In the genomic region with DNA sequence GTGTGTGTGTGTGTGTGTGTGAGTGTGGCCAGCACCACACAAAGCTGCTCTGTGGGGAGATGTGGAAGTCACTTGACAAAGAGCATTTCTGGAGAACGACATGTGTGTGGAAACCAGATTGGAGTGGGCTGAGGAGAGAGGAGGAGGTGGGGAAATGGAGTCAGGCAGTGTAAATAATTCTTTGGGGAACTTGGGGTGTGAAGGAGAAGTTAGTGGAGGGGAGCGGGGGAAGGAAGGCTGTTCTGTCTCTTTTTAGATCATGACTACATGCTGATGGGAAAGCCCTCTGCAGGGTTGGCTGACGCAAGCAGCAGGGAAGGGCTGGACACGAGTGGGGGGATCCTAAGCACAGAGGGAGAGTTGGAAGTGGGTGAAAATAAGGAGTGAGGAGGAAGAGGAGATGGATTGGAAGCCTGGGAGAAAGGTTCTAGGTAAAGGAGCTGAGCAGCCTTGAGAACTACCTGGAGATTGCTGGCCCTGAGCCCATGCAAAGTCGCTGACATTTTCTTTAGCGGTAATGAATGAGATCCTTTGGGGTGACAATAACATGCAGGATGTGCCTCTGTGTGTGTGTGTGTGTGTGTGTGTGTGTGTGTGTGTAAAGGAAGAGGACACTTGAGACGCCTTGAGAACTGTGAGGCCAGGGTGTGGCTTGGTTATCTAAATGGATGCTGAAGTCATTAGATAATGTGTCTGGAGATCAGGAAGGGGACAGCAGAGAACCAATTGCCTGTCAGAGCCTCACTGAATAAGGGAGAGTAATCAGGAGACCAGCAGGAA, we compare ENCODE assay signal across 8 mouse cellular contexts. TPM values are rescaled to one million over a fixed set of nuclear protein-coding genes. Genes with fewer than 3 reads are reported as not detected.
A peak's percentile ranks its signal among the peaks of the same experiment; 100 is the strongest.
DNase-seq lines count a peak whose midpoint lies in the region; ATAC-seq and TF ChIP-seq lines count a peak whose summit lies in the region.
"Had no signal": no experiment of that assay in that cellular context is flagged by ENCODE, and none has a peak within 500 bp of the region (broad histone marks: within the 10 kb centered on the region; RNA-seq: fewer than 3 reads in every experiment).

No protein-coding gene starts in this region.

- 34% methylated on average over 7 of the region's 7 CpGs for WGBS in lung, postnatal 0 days

- peak overlapping the region; percentile 48 for H3K27ac ChIP-seq in brown adipose tissue, adult 24 weeks (replicated peaks; ENCODE audit: low read depth, low read length)
- no peak overlapping the region for H3K27ac ChIP-seq in lung, postnatal 0 days (ENCODE audit: low read length)
- H3K27ac ChIP-seq: midbrain, embryonic 13.5 days had no signal

- H3K27me3 ChIP-seq in lung, postnatal 0 days (replicated peaks; ENCODE audit: insufficient read depth, low read length): no peaks in the 10 kb centered on the region
- H3K27me3 ChIP-seq: midbrain, embryonic 13.5 days had no signal

- no peak overlapping the region for H3K4me3 ChIP-seq in brown adipose tissue, adult 24 weeks (ENCODE audit: insufficient read depth, low read depth, low read length)
- no peak overlapping the region for H3K4me3 ChIP-seq in lung, postnatal 0 days (ENCODE audit: low read depth, low read length)
- H3K4me3 ChIP-seq: midbrain, embryonic 13.5 days had no signal

- no peak for TF ChIP-seq CTCF in lung, postnatal 0 days (IDR thresholded peaks at IDR 0.05)

- no peak for TF ChIP-seq EP300 in lung, postnatal 0 days (IDR thresholded peaks at IDR 0.05)

- H3K36me3 ChIP-seq in lung, postnatal 0 days (ENCODE audit: insufficient read depth, low read length): no peaks in the 10 kb centered on the region
- H3K36me3 ChIP-seq: midbrain, embryonic 13.5 days had no signal

- ATAC-seq in lung, postnatal 0 days: peak; percentile 44
- ATAC-seq in cerebellum, adult (ENCODE audit: insufficient number of reproducible peaks, low FRiP score, low TSS enrichment): no peak
- ATAC-seq: midbrain, embryonic 13.5 days had no signal

- peak; percentile 52 to 81 for DNase-seq in frontal cortex, postnatal 10 days (ENCODE audit: low spot score in 2 of 2)
- DNase-seq in kidney, postnatal 10 days: peak; percentile 63
- DNase-seq in lung, postnatal 0 days (ENCODE audit: low spot score): peak; percentile 35
- DNase-seq in cerebellum, adult 8-10 months: no peak
- no peak for DNase-seq in cerebellum, postnatal 14 days

- H3K9ac ChIP-seq in lung, postnatal 0 days (replicated peaks; ENCODE audit: low read depth): no peak overlapping the region
- H3K9ac ChIP-seq: midbrain, embryonic 13.5 days had no signal

- no peaks in the 10 kb centered on the region for H3K9me3 ChIP-seq in lung, postnatal 0 days (ENCODE audit: low read length)
- H3K9me3 ChIP-seq: midbrain, embryonic 13.5 days had no signal

- H3K4me1 ChIP-seq in brown adipose tissue, adult 24 weeks (ENCODE audit: control insufficient read depth, insufficient read depth, insufficient read length, low read length): peaks cover 2% of the 10 kb centered on the region; the same call in 1 of the 2 replicates
- no peaks in the 10 kb centered on the region for H3K4me1 ChIP-seq in lung, postnatal 0 days (ENCODE audit: insufficient read depth, low read depth, low read length)
- H3K4me1 ChIP-seq: midbrain, embryonic 13.5 days had no signal

- no peak overlapping the region for H3K4me2 ChIP-seq in lung, postnatal 0 days (replicated peaks; ENCODE audit: low read depth, low read length)
- H3K4me2 ChIP-seq: midbrain, embryonic 13.5 days had no signal

RNA-seq across cellular contexts. Expression of a gene that starts 35.7 kb away (rescaled TPM):
- polyA plus RNA-seq in brown adipose tissue, adult 24 weeks (2012; ENCODE audit: insufficient read depth, insufficient read length, missing spikeins): not detected in 2 replicates
- 0.24 and 0.27 TPM in 2 replicates for polyA plus RNA-seq in lung, postnatal 0 days (2015; fragmentation: Nextera tagmentation; extraction: Ambion mirVana)

Comparison
In these comparisons a context has a peak if more than half of its experiments do, and no peak if none do; other contexts are left out.
1. DNase-seq: peak in frontal cortex, postnatal 10 days (2 of 2), kidney, postnatal 10 days (single experiment) and lung, postnatal 0 days (single experiment); none in cerebellum, adult 8-10 months (single experiment) and cerebellum, postnatal 14 days (0 of 2).